Mouse (Mus musculus) kidney, adult 2 months (tissue): Measurements from ENCODE around the gene Hmg20a. TPM values are rescaled to one million over a fixed set of nuclear protein-coding genes. Genes with fewer than 3 reads are reported as not detected.

Source experiments
- DNase-seq: peaks from one replicate; pipeline ENCODE4 v3.0.0; 2021
- H3K27ac ChIP-seq: fragments of 200-500 bp; 2 replicates; pipeline ENCODE4 v1.5.1; 2012; ENCODE audit warnings: low read depth, low read length, control low read depth, inconsistent platforms; ENCODE audit not compliant: insufficient read depth
- H3K27me3 ChIP-seq: fragments of 200-500 bp; replicated peaks from 2 replicates; pipeline ENCODE4 v1.6.1; 2012; ENCODE audit warnings: mild to moderate bottlenecking, moderate library complexity, low read length, inconsistent platforms; ENCODE audit not compliant: control insufficient read depth, insufficient read depth
- H3K36me3 ChIP-seq: fragments of 200-500 bp; 2 replicates; pipeline ENCODE4 v1.6.1; 2012; ENCODE audit warnings: mild to moderate bottlenecking, moderate library complexity, low read length, inconsistent platforms; ENCODE audit not compliant: control insufficient read depth, insufficient read depth
- H3K4me1 ChIP-seq: fragments of 200-500 bp; 2 replicates; pipeline ENCODE4 v1.6.1; 2011; ENCODE audit warnings: low read length; ENCODE audit not compliant: control insufficient read depth, insufficient read depth
- H3K4me3 ChIP-seq: fragments of 200-500 bp; 2 replicates; pipeline ENCODE4 v1.5.1; 2011; ENCODE audit warnings: mild to moderate bottlenecking, low read depth, low read length, control low read depth; ENCODE audit not compliant: insufficient read depth
- CTCF ChIP-seq: fragments of 200-500 bp; conservative IDR thresholded peaks from 2 replicates; pipeline ENCODE4 v1.5.1; 2011; ENCODE audit warnings: low read depth, mild to moderate bottlenecking, control low read depth, low read length, moderate library complexity, mixed read lengths; ENCODE audit not compliant: insufficient read depth, insufficient read length
- POLR2A ChIP-seq: fragments of 200-500 bp; IDR thresholded peaks from one replicate; pipeline ENCODE4 v1.6.1; 2011; ENCODE audit warnings: low read depth, low read length, control low read depth
- WGBS: fragments of 180-500 bp; shearing (Covaris S2); methylation state at CpG from one replicate; pipeline ENCODE4 v1.1.7; 2018; 5-methylcytosine and 5-hydroxymethylcytosine counted together
- polyA plus RNA-seq: library from polyadenylated mRNA; depleted of rRNA; stranded (reverse); fragments of >200 nt; gene quantifications from 2 replicates; pipeline ENCODE4 v1.2.3, GENCODE M21; 2012

Gene Hmg20a
- polyA plus RNA-seq, 1 experiment, result 23.9 TPM

GRCm38 (mm10) chr9:56463686-56464515 is 45.5 kb downstream of the Hmg20a start:
- Histone ChIP-seq H3K27me3 (no peaks in the 10 kb centered on the region), H3K4me3 (no peak overlapping the region), H3K27ac (peak overlapping the region; percentile 66; the same call in 1 of the 2 replicates), H3K4me1 (0 out of 2 replicates have a peak, but pooled peaks cover 4% of the 10 kb centered on the region), H3K36me3 (no peaks in the 10 kb centered on the region; the same call in 1 of the 2 replicates)
- peak; percentile 74 for DNase-seq
- WGBS, result 53% methylated on average over 4 of the region's 4 CpGs
- TF ChIP-seq CTCF, result no peak
- TF ChIP-seq POLR2A, result no peak

DNA sequence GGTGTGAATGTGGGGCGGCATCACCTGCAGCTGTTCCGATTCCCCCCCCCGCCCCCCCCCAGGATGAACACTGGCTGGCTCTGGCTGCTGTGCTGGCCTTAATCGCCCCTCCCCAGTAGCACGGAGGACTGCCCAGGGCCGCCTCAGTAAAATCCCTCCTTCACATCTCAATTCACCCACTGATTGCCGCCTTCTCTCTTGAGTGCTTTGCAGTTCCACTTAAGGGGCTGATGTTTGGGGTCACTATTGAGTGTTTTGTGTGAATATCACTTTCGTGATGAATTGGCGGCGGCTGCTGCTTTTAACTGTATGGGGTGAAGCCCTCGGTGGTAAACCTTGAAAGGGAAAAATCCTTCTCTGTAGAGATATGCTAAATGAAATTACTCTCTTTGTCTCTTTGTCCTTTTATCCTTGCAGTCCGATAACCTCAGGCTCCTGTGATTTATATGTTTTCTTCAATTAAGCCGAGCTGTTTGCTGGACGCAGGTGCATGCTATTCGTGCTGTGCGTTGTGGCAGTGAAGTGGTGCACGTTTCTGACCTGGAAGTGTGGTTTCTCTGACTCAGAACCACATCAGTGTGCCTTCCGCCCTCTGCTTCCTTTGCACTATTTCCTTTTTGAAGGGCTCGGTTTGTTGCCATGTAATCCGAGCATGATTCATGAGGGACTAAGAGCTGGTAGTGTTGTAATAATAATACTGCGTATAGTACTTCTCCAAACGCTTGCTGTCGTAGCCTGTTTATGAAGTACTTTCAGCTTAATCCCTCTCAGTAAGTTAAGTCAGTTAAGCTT is 46.6 kb downstream of the Hmg20a start:
- TF ChIP-seq POLR2A (no peak), CTCF (no peak)
- 0 out of 2 replicates have a peak, but pooled peaks cover 2% of the 10 kb centered on the region for H3K4me1 ChIP-seq
- peak overlapping the region; percentile 56; the same call in 1 of the 2 replicates for H3K27ac ChIP-seq
- no peak overlapping the region for H3K4me3 ChIP-seq
- peak; percentile 67 for DNase-seq
- WGBS, result 32% methylated on average over 23 of the region's 23 CpGs
- no peaks in the 10 kb centered on the region; the same call in 1 of the 2 replicates for H3K36me3 ChIP-seq
- no peaks in the 10 kb centered on the region for H3K27me3 ChIP-seq

DNA sequence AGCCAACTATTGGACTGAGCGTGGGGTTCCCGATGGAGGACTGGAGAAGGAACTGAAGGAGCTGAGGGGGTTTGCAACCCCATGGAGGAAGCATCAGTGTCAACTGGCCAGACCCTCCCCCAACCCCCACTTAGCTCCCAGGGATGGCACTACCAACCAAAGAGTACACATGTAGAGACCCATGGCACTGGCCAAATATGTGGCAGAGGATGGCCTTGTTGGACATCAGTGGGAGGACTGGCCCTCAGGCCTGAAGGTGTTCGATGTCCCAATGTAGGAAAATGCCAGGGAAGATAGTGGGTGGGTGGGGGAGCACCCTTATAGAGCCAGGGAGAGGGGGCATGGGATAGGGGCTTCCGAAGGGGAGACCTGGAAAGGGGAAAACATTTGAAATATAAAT is 47.8 kb downstream of the Hmg20a start:
- Histone ChIP-seq H3K4me1 (0 out of 2 replicates have a peak, but pooled peaks cover 2% of the 10 kb centered on the region), H3K27ac (no peak overlapping the region), H3K4me3 (no peak overlapping the region), H3K27me3 (no peaks in the 10 kb centered on the region), H3K36me3 (no peaks in the 10 kb centered on the region; the same call in 1 of the 2 replicates)
- 90% methylated on average over 4 of the region's 4 CpGs for WGBS
- no peak for DNase-seq
- TF ChIP-seq CTCF (no peak), POLR2A (no peak)

- no peak for DNase-seq
- Histone ChIP-seq H3K36me3 (no peaks in the 10 kb centered on the region; the same call in 1 of the 2 replicates), H3K4me3 (no peak overlapping the region), H3K4me1 (no peaks in the 10 kb centered on the region), H3K27ac (no peak overlapping the region), H3K27me3 (no peaks in the 10 kb centered on the region)
- no peak for TF ChIP-seq POLR2A
- TF ChIP-seq CTCF, result no peak
- WGBS, result 53% methylated on average over 2 of the region's 2 CpGs
Observed at GRCm38 (mm10) chr9:56469656-56470055, 51.2 kb downstream of the Hmg20a start.

- no peak overlapping the region for H3K27ac ChIP-seq
- H3K27me3 ChIP-seq, result no peaks in the 10 kb centered on the region
- 61% methylated on average over 7 of the region's 7 CpGs for WGBS
- no peak for TF ChIP-seq CTCF
- TF ChIP-seq POLR2A, result no peak
- H3K36me3 ChIP-seq, result no peaks in the 10 kb centered on the region; the same call in 1 of the 2 replicates
- no peaks in the 10 kb centered on the region for H3K4me1 ChIP-seq
- no peak overlapping the region for H3K4me3 ChIP-seq
- no peak for DNase-seq
Observed at GRCm38 (mm10) chr9:56470291-56470690, 51.9 kb downstream of the Hmg20a start.

GRCm38 (mm10) chr9:56478975-56479647 is 60.7 kb downstream of the Hmg20a start:
- Histone ChIP-seq H3K4me3 (no peak overlapping the region), H3K27ac (no peak overlapping the region), H3K4me1 (no peaks in the 10 kb centered on the region), H3K36me3 (peaks cover 7% of the 10 kb centered on the region), H3K27me3 (no peaks in the 10 kb centered on the region)
- no peak for DNase-seq
- WGBS, result 85% methylated on average over 5 of the region's 5 CpGs
- TF ChIP-seq CTCF (no peak), POLR2A (no peak)
